Mouse (Mus musculus) monocyte, adult 5-6 weeks (primary cell): ENCODE measurements around the gene D6Wsu163e. TPM values are rescaled to one million over a fixed set of nuclear protein-coding genes. Genes with fewer than 3 reads are reported as not detected.

ENCODE experiments used
- ATAC-seq: fragments of 153-309, 156-312 bp; replicated peaks from 2 replicates; pipeline ENCODE4 v1.8.0; 2017; ENCODE audit warnings: mild to moderate bottlenecking; ENCODE audit not compliant: low TSS enrichment, insufficient number of reproducible peaks, severe bottlenecking, poor library complexity, low FRiP score
- total RNA-seq: library from RNA; stranded (forward); fragments of 200-1000, 200-491, 200-594 nt; gene quantifications from 3 replicates; pipeline ENCODE4 v1.2.3, GENCODE M21; 2017

D6Wsu163e gene
- total RNA-seq, result 37.2 to 50.2 TPM (median 48.4 TPM) in 3 replicates

- peak; percentile 75 for ATAC-seq
Measured at GRCm38 (mm10) chr6:126939487-126940171, at the start of gene D6Wsu163e, which contains the start of gene Rad51ap1. TSS of gene D6Wsu163e (plus strand) at chr6:126939962. TSS of gene Rad51ap1 (minus strand) at chr6:126939587.

- no peak for ATAC-seq
Measured at GRCm38 (mm10) chr6:126907378-126907777, 32.4 kb upstream of the D6Wsu163e start.

GRCm38 (mm10) chr6:126907876-126908275, 31.9 kb upstream of the D6Wsu163e start:
- no peak for ATAC-seq

GRCm38 (mm10) chr6:126910727-126911126, 29.0 kb upstream of the D6Wsu163e start:
- ATAC-seq, result no peak

GRCm38 (mm10) chr6:126914928-126915327, 24.8 kb upstream of the D6Wsu163e start:
- ATAC-seq, result no peak

GRCm38 (mm10) chr6:126921111-126921881, 18.5 kb upstream of the D6Wsu163e start, which contains the start of gene Dyrk4:
TSS of gene Dyrk4 (minus strand) at chr6:126921839.
- no peak for ATAC-seq

- ATAC-seq, result no peak
Measured at GRCm38 (mm10) chr6:126932896-126933295, 6.9 kb upstream of the D6Wsu163e start.

GRCm38 (mm10) chr6:126938047-126938446, 1.7 kb upstream of the D6Wsu163e start:
- no peak for ATAC-seq

- no peak for ATAC-seq
Measured at GRCm38 (mm10) chr6:126938853-126939486, 792 bp upstream of the D6Wsu163e start.

GRCm38 (mm10) chr6:126940451-126940850, 689 bp downstream of the D6Wsu163e start:
- peak; percentile 75 for ATAC-seq

GRCm38 (mm10) chr6:126948336-126948735, 8.6 kb downstream of the D6Wsu163e start:
- ATAC-seq, result no peak

GRCm38 (mm10) chr6:126955734-126956133, 16.0 kb downstream of the D6Wsu163e start:
- peak; percentile 77; the same call in 1 of the 2 replicates for ATAC-seq

- ATAC-seq, result no peak
Measured at GRCm38 (mm10) chr6:126961371-126962018, 21.7 kb downstream of the D6Wsu163e start.

- ATAC-seq, result no peak
Measured at GRCm38 (mm10) chr6:126962709-126963108, 22.9 kb downstream of the D6Wsu163e start.

GRCm38 (mm10) chr6:126963426-126963825, 23.7 kb downstream of the D6Wsu163e start:
- no peak for ATAC-seq

- no peak for ATAC-seq
Measured at GRCm38 (mm10) chr6:126966241-126967026, 26.7 kb downstream of the D6Wsu163e start.

- ATAC-seq, result no peak
Measured at GRCm38 (mm10) chr6:126981539-126982234, 41.9 kb downstream of the D6Wsu163e start.

GRCm38 (mm10) chr6:126993676-126994075, 53.9 kb downstream of the D6Wsu163e start:
- no peak for ATAC-seq
